Mouse (Mus musculus): ENCODE measurements around the gene Zfand5. TPM values are rescaled to one million over a fixed set of nuclear protein-coding genes. Genes with fewer than 3 reads are reported as not detected.
"Not testable (repeated sequence)": the region's sequence is repeated elsewhere in the genome, so short reads cannot be mapped to it uniquely, and the experiment has no call there.

Gene Zfand5
- polyA plus RNA-seq, 1 experiment from 2014 or later, result 27.2 TPM

DNA sequence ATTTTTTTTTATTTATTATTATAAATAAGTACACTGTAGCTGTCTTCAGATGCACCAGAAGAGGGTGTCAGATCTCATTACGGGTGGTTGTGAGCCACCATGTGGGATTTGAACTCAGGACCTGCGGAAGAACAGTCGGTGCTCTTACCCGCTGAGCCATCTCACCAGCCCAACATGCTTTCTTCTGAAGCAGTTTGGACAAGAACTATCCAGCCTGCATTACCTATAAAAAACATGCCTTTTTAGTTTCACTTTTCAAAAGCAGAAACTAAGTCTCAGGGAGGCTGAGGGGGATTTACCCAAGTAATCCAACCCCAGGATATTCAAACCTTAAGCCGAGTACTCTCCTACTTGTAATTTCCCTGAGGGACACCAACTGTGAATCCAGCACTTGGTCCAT, 38.3 kb downstream of the Zfand5 start:
- H3K4me3 ChIP-seq (ENCODE audit: low read depth, low read length); H3K9me3 ChIP-seq (replicated peaks; ENCODE audit: control insufficient read depth, low read length); H3K4me1 ChIP-seq (ENCODE audit: control insufficient read depth, low read depth, low read length); H3K4me2 ChIP-seq (ENCODE audit: low read depth, low read length); H3K36me3 ChIP-seq (ENCODE audit: control insufficient read depth, insufficient read depth); ATAC-seq (ENCODE audit: low read depth); H3K27me3 ChIP-seq (ENCODE audit: control insufficient read depth, insufficient read depth, low read depth, low read length); H3K9ac ChIP-seq (ENCODE audit: low read depth, low read length); H3K27ac ChIP-seq (ENCODE audit: low read length): not testable (repeated sequence)
- WGBS (ENCODE audit: insufficient replicate concordance), result 80% methylated on average over 5 of the region's 5 CpGs

GRCm38 (mm10) chr19:21315701-21316100, 43.6 kb downstream of the Zfand5 start:
- Histone ChIP-seq H3K4me3 (ENCODE audit: low read depth, low read length) (no peak overlapping the region), H3K4me2 (ENCODE audit: low read depth, low read length) (no peak overlapping the region), H3K4me1 (ENCODE audit: control insufficient read depth, low read depth, low read length) (no peaks in the 10 kb centered on the region), H3K27me3 (ENCODE audit: control insufficient read depth, insufficient read depth, low read depth, low read length) (no peaks in the 10 kb centered on the region), H3K9ac (ENCODE audit: low read depth, low read length) (no peak overlapping the region), H3K9me3 (replicated peaks; ENCODE audit: control insufficient read depth, low read length) (no peaks in the 10 kb centered on the region), H3K27ac (ENCODE audit: low read length) (no peak overlapping the region), H3K36me3 (ENCODE audit: control insufficient read depth, insufficient read depth) (no peaks in the 10 kb centered on the region)
- 41% methylated on average over 3 of the region's 3 CpGs for WGBS (ENCODE audit: insufficient replicate concordance)
- ATAC-seq (ENCODE audit: low read depth), result no peak

- 77% methylated on average over 1 of the region's 1 CpGs for WGBS (ENCODE audit: insufficient replicate concordance)
- Histone ChIP-seq H3K36me3 (ENCODE audit: control insufficient read depth, insufficient read depth) (no peaks in the 10 kb centered on the region), H3K4me1 (ENCODE audit: control insufficient read depth, low read depth, low read length) (no peaks in the 10 kb centered on the region), H3K27ac (ENCODE audit: low read length) (no peak overlapping the region), H3K9me3 (replicated peaks; ENCODE audit: control insufficient read depth, low read length) (no peaks in the 10 kb centered on the region), H3K4me2 (ENCODE audit: low read depth, low read length) (no peak overlapping the region), H3K4me3 (ENCODE audit: low read depth, low read length) (no peak overlapping the region), H3K9ac (ENCODE audit: low read depth, low read length) (no peak overlapping the region), H3K27me3 (ENCODE audit: control insufficient read depth, insufficient read depth, low read depth, low read length) (no peaks in the 10 kb centered on the region)
- ATAC-seq (ENCODE audit: low read depth), result no peak
Observed at GRCm38 (mm10) chr19:21319618-21320017, 47.5 kb downstream of the Zfand5 start.

GRCm38 (mm10) chr19:21325333-21325732, 53.3 kb downstream of the Zfand5 start:
- Histone ChIP-seq H3K4me1 (ENCODE audit: control insufficient read depth, low read depth, low read length) (no peaks in the 10 kb centered on the region), H3K4me2 (ENCODE audit: low read depth, low read length) (no peak overlapping the region), H3K36me3 (ENCODE audit: control insufficient read depth, insufficient read depth) (no peaks in the 10 kb centered on the region), H3K27ac (ENCODE audit: low read length) (no peak overlapping the region), H3K9me3 (replicated peaks; ENCODE audit: control insufficient read depth, low read length) (no peaks in the 10 kb centered on the region), H3K27me3 (ENCODE audit: control insufficient read depth, insufficient read depth, low read depth, low read length) (no peaks in the 10 kb centered on the region), H3K4me3 (ENCODE audit: low read depth, low read length) (no peak overlapping the region), H3K9ac (ENCODE audit: low read depth, low read length) (no peak overlapping the region)
- WGBS (ENCODE audit: insufficient replicate concordance), result 49% methylated on average over 3 of the region's 3 CpGs
- ATAC-seq (ENCODE audit: low read depth), result no peak

DNA sequence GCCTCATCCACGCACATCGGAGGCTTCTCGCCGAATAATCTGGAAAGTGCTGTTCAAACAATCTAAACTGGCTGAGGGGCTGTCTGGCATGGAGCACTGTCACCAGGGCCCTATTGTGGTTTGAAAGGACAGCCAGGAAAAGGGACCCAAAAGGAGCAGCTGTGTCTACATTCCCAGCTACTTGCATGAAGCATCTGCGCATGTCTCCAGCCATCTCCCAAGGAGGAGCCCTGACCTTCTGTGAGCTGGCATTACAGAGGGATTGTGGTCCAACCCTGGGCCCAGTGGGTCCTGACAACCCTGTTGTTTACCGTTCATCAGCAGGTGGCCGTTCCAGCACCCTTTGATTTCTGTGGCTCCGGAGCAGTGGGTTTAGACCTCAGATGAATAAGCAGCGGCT, 56.9 kb downstream of the Zfand5 start:
- Histone ChIP-seq H3K9me3 (replicated peaks; ENCODE audit: control insufficient read depth, low read length) (no peaks in the 10 kb centered on the region), H3K9ac (ENCODE audit: low read depth, low read length) (no peak overlapping the region), H3K4me2 (ENCODE audit: low read depth, low read length) (no peak overlapping the region), H3K27ac (ENCODE audit: low read length) (no peak overlapping the region), H3K4me3 (ENCODE audit: low read depth, low read length) (no peak overlapping the region), H3K4me1 (ENCODE audit: control insufficient read depth, low read depth, low read length) (no peaks in the 10 kb centered on the region), H3K36me3 (ENCODE audit: control insufficient read depth, insufficient read depth) (no peaks in the 10 kb centered on the region), H3K27me3 (ENCODE audit: control insufficient read depth, insufficient read depth, low read depth, low read length) (no peaks in the 10 kb centered on the region)
- ATAC-seq (ENCODE audit: low read depth), result no peak
- 67% methylated on average over 9 of the region's 9 CpGs for WGBS (ENCODE audit: insufficient replicate concordance)

GRCm38 (mm10) chr19:21329770-21330169, 57.7 kb downstream of the Zfand5 start:
- H3K4me3 ChIP-seq (ENCODE audit: low read depth, low read length), result no peak overlapping the region
- no peak overlapping the region for H3K4me2 ChIP-seq (ENCODE audit: low read depth, low read length)
- 53% methylated on average over 5 of the region's 5 CpGs for WGBS (ENCODE audit: insufficient replicate concordance)
- no peak overlapping the region for H3K9ac ChIP-seq (ENCODE audit: low read depth, low read length)
- no peaks in the 10 kb centered on the region for H3K36me3 ChIP-seq (ENCODE audit: control insufficient read depth, insufficient read depth)
- H3K27ac ChIP-seq (ENCODE audit: low read length), result no peak overlapping the region
- no peaks in the 10 kb centered on the region for H3K9me3 ChIP-seq (replicated peaks; ENCODE audit: control insufficient read depth, low read length)
- ATAC-seq (ENCODE audit: low read depth), result no peak
- H3K27me3 ChIP-seq (ENCODE audit: control insufficient read depth, insufficient read depth, low read depth, low read length), result no peaks in the 10 kb centered on the region
- no peaks in the 10 kb centered on the region for H3K4me1 ChIP-seq (ENCODE audit: control insufficient read depth, low read depth, low read length)

- 65% methylated on average over 6 of the region's 6 CpGs for WGBS (ENCODE audit: insufficient replicate concordance)
- Histone ChIP-seq H3K27me3 (ENCODE audit: control insufficient read depth, insufficient read depth, low read depth, low read length) (no peaks in the 10 kb centered on the region), H3K4me3 (ENCODE audit: low read depth, low read length) (no peak overlapping the region), H3K4me1 (ENCODE audit: control insufficient read depth, low read depth, low read length) (no peaks in the 10 kb centered on the region), H3K9ac (ENCODE audit: low read depth, low read length) (no peak overlapping the region), H3K36me3 (ENCODE audit: control insufficient read depth, insufficient read depth) (no peaks in the 10 kb centered on the region), H3K4me2 (ENCODE audit: low read depth, low read length) (no peak overlapping the region), H3K9me3 (replicated peaks; ENCODE audit: control insufficient read depth, low read length) (no peaks in the 10 kb centered on the region), H3K27ac (ENCODE audit: low read length) (no peak overlapping the region)
- no peak for ATAC-seq (ENCODE audit: low read depth)
Observed at GRCm38 (mm10) chr19:21330305-21331115, 58.4 kb downstream of the Zfand5 start.

GRCm38 (mm10) chr19:21331621-21332155, 59.6 kb downstream of the Zfand5 start:
- no peak overlapping the region for H3K4me3 ChIP-seq (ENCODE audit: low read depth, low read length)
- no peaks in the 10 kb centered on the region for H3K36me3 ChIP-seq (ENCODE audit: control insufficient read depth, insufficient read depth)
- no peaks in the 10 kb centered on the region for H3K9me3 ChIP-seq (replicated peaks; ENCODE audit: control insufficient read depth, low read length)
- no peaks in the 10 kb centered on the region for H3K4me1 ChIP-seq (ENCODE audit: control insufficient read depth, low read depth, low read length)
- H3K9ac ChIP-seq (ENCODE audit: low read depth, low read length), result no peak overlapping the region
- no peaks in the 10 kb centered on the region for H3K27me3 ChIP-seq (ENCODE audit: control insufficient read depth, insufficient read depth, low read depth, low read length)
- 67% methylated on average over 11 of the region's 11 CpGs for WGBS (ENCODE audit: insufficient replicate concordance)
- H3K4me2 ChIP-seq (ENCODE audit: low read depth, low read length), result no peak overlapping the region
- ATAC-seq (ENCODE audit: low read depth), result no peak
- no peak overlapping the region for H3K27ac ChIP-seq (ENCODE audit: low read length)
